Mouse (Mus musculus) neural tube, embryonic 12.5 days (tissue): ENCODE results near the gene Nrf1. TPM values are rescaled to one million over a fixed set of nuclear protein-coding genes. Genes with fewer than 3 reads are reported as not detected.

Experiments used
- ATAC-seq: fragments of 200-750 bp; cut with Nextera tagmentation; 2 replicates; pipeline ENCODE4 v1.8.0; 2017; ENCODE audit warnings: low read depth, mild to moderate bottlenecking, moderate TSS enrichment, moderate library complexity; ENCODE audit not compliant: low FRiP score
- H3K27ac ChIP-seq: fragments of 300-500 bp; sonication (generic); 2 replicates; pipeline ENCODE4 v1.5.1; 2016
- H3K27me3 ChIP-seq: fragments of 300-500 bp; sonication (generic); replicated peaks from 2 replicates; pipeline ENCODE4 v1.6.1; 2016; ENCODE audit warnings: mild to moderate bottlenecking
- H3K36me3 ChIP-seq: fragments of 300-500 bp; sonication (generic); 2 replicates; pipeline ENCODE4 v1.6.1; 2016; ENCODE audit warnings: mild to moderate bottlenecking
- H3K4me1 ChIP-seq: fragments of 300-500 bp; sonication (generic); 2 replicates; pipeline ENCODE4 v1.6.1; 2016
- H3K4me2 ChIP-seq: fragments of 300-500 bp; sonication (generic); replicated peaks from 2 replicates; pipeline ENCODE4 v1.6.1; 2016; ENCODE audit warnings: mild to moderate bottlenecking
- H3K4me3 ChIP-seq: fragments of 300-500 bp; sonication (generic); 2 replicates; pipeline ENCODE4 v1.5.1; 2016
- H3K9ac ChIP-seq: fragments of 300-500 bp; sonication (generic); 2 replicates; pipeline ENCODE4 v1.6.1; 2016; ENCODE audit warnings: mild to moderate bottlenecking
- H3K9me3 ChIP-seq: fragments of 300-500 bp; sonication (generic); 2 replicates; pipeline ENCODE4 v1.6.1; 2016; ENCODE audit warnings: mild to moderate bottlenecking
- WGBS: fragments of 180-500 bp; shearing (Covaris S2); methylation state at CpG from one replicate; pipeline ENCODE4 v1.1.7; 2016; 5-methylcytosine and 5-hydroxymethylcytosine counted together
- polyA plus RNA-seq: library from polyadenylated mRNA; unstranded; fragments of >200 nt; fragmentation: Nextera tagmentation; extraction: Ambion mirVana; gene quantifications from 2 replicates; pipeline ENCODE4 v1.2.1, GENCODE M21; 2016

Gene Nrf1
- polyA plus RNA-seq, 1 experiment from 2014 or later, result 60.2 TPM

DNA sequence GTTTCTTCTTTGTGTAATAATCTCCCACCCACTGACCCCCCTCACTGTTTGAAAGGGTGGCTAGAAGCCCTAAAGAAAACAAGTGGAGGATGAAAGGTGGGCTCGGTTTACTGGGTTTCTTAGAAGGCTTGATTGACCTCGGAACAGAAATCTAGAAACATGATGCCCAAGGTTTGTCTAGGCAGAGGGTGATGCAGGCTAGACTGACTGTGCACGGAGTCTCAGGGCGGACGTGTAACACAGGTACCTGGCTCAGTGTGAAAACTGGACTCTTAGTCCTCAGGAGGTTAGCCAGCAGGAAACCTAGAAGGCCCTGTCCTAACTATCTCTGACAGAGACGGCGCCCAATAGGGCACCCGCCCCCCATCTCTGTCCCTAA is 124.6 kb downstream of the Nrf1 start:
- WGBS, result 14% methylated on average over 8 of the region's 8 CpGs
- no peak overlapping the region for H3K27ac ChIP-seq
- H3K9ac ChIP-seq, result 0 out of 2 replicates have a peak overlapping the region, but pooled peaks have one; percentile 45
- no peaks in the 10 kb centered on the region for H3K9me3 ChIP-seq
- peaks cover 95% of the 10 kb centered on the region for H3K27me3 ChIP-seq
- H3K4me2 ChIP-seq, result peak overlapping the region; percentile 46; the same call in 1 of the 2 replicates
- ATAC-seq, result no peak
- H3K4me1 ChIP-seq, result peaks cover 36% of the 10 kb centered on the region
- no peaks in the 10 kb centered on the region for H3K36me3 ChIP-seq
- peak overlapping the region; percentile 33 for H3K4me3 ChIP-seq

DNA sequence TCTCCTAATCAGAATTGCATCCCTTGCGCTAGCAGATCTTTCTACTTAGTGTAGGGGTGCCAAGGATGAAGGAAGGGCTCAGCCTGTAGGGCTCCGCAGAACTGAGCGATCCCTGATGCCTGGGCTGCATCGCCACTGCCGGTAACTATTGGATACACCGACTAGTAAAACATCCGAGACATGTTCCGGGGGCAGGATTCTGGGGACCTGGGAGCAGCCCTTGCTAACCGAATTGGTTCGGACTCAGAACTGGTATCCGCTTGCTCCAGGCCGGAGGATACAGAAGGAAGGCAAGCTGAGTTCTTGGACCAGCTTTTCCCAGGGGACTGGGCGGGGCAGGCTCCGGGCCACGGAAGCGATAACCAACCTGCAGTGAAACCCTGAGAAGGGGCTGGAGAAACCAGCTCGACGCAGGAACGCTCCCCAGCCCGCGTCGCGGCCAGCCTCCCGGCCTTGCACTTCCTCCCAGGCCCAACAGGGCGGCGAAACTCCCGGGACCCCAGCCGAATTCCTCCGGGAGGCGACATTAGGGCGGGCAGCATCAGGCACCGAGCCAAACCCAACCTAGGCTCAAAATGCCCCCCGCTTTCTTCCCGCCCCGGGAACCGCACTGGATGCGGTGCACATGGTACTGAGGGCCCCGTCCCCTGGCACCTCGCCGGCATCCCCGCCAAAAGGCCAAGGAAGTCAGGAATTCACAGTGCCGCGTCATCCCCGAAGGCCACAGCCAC is 125.2 kb downstream of the Nrf1 start:
- Histone ChIP-seq H3K4me1 (peaks cover 36% of the 10 kb centered on the region), H3K9me3 (no peaks in the 10 kb centered on the region), H3K36me3 (no peaks in the 10 kb centered on the region), H3K9ac (peak overlapping the region; percentile 45; the same call in 1 of the 2 replicates), H3K27me3 (peaks cover 94% of the 10 kb centered on the region), H3K27ac (no peak overlapping the region), H3K4me2 (peak overlapping the region; percentile 46), H3K4me3 (peak overlapping the region; percentile 33)
- 1% methylated on average over 44 of the region's 44 CpGs for WGBS
- ATAC-seq, result no peak

GRCm38 (mm10) chr6:30173551-30174460 is 126.0 kb downstream of the Nrf1 start:
- Histone ChIP-seq H3K4me1 (peaks cover 36% of the 10 kb centered on the region), H3K27ac (no peak overlapping the region)

GRCm38 (mm10) chr6:30174461-30175224 is 126.9 kb downstream of the Nrf1 start:
- H3K9me3 ChIP-seq, result no peaks in the 10 kb centered on the region
- 0 out of 2 replicates have a peak, but pooled peaks have one; percentile 6 for ATAC-seq
- H3K4me3 ChIP-seq, result peak overlapping the region; percentile 33
- 0 out of 2 replicates have a peak overlapping the region, but pooled peaks have one; percentile 29 for H3K9ac ChIP-seq
- 1% methylated on average over 33 of the region's 33 CpGs for WGBS
- H3K27ac ChIP-seq, result no peak overlapping the region
- H3K36me3 ChIP-seq, result no peaks in the 10 kb centered on the region
- H3K27me3 ChIP-seq, result peaks cover 97% of the 10 kb centered on the region
- peaks cover 36% of the 10 kb centered on the region for H3K4me1 ChIP-seq
- H3K4me2 ChIP-seq, result peak overlapping the region; percentile 46

More at GRCm38 (mm10) chr6:30173551-30174460, 126.0 kb downstream of the Nrf1 start:
- Histone ChIP-seq H3K4me3 (peak overlapping the region; percentile 33), H3K9ac (peak overlapping the region; percentile 45; the same call in 1 of the 2 replicates), H3K36me3 (no peaks in the 10 kb centered on the region), H3K27me3 (peaks cover 97% of the 10 kb centered on the region), H3K9me3 (no peaks in the 10 kb centered on the region), H3K4me2 (peak overlapping the region; percentile 46)
- 0 out of 2 replicates have a peak, but pooled peaks have one; percentile 10 for ATAC-seq
- WGBS, result under 1% methylated on average over 80 of the region's 80 CpGs

GRCm38 (mm10) chr6:30175225-30175917 is 127.6 kb downstream of the Nrf1 start:
- peak overlapping the region; percentile 29 for H3K9ac ChIP-seq

DNA sequence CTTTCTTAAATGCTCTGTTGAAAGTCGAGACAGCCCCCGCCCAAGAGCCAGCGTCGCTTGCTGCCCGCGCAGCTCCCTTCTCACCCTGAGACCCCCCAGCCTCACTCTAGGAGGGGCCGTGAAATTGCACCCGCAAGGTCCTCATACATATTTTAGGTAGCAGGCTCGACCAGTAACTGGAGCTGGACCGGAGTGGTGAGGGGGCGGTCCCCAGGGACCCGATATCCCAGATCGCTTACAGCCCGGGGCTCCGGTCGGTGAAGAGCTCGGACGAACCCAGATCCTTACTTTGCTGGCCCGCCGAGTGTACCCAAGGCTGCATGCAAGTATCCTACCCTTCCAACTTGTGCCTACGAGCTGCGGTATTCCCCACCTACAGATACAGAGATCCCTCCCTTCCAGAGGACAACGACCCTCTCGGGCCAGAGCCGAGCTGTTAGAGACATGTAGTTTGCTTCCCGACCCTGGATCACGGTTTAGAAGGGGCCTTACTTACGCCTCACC is 128.2 kb downstream of the Nrf1 start:
- Histone ChIP-seq H3K27ac (no peak overlapping the region), H3K9me3 (no peaks in the 10 kb centered on the region), H3K27me3 (peaks cover 97% of the 10 kb centered on the region), H3K4me3 (peak overlapping the region; percentile 27), H3K4me1 (peaks cover 36% of the 10 kb centered on the region), H3K36me3 (no peaks in the 10 kb centered on the region), H3K4me2 (peak overlapping the region; percentile 46), H3K9ac (peak overlapping the region; percentile 29; the same call in 1 of the 2 replicates)
- under 1% methylated on average over 28 of the region's 28 CpGs for WGBS
- ATAC-seq, result no peak

More at GRCm38 (mm10) chr6:30175225-30175917, 127.6 kb downstream of the Nrf1 start:
- no peaks in the 10 kb centered on the region for H3K36me3 ChIP-seq
- no peak for ATAC-seq
- 1% methylated on average over 45 of the region's 45 CpGs for WGBS
- H3K4me3 ChIP-seq, result peak overlapping the region; percentile 27
- H3K27ac ChIP-seq, result 0 out of 2 replicates have a peak overlapping the region, but pooled peaks have one; percentile 20
- H3K4me2 ChIP-seq, result peak overlapping the region; percentile 46
- no peaks in the 10 kb centered on the region for H3K9me3 ChIP-seq
- H3K4me1 ChIP-seq, result peaks cover 36% of the 10 kb centered on the region
- peaks cover 97% of the 10 kb centered on the region for H3K27me3 ChIP-seq

DNA sequence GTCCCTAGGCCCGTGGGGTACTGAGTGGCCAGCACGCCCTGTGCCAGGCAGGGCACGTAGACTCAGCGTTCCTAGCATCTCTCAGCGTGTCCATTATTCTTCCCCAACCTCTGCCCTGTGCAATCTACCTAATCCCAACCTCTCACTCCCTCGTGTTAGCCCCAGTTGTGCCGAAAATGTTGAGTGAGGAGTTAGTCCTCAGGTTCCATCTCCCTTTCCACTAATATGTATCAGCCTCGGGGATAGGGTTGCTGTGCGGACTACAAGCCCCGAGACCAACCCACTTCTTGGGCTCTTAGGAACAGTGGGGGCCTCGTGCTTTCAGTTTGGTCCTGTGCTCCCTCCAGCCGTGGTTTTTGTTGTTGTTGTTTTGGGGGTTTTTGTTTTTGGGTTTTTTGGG is 128.7 kb downstream of the Nrf1 start:
- no peak overlapping the region for H3K27ac ChIP-seq
- H3K9me3 ChIP-seq, result no peaks in the 10 kb centered on the region
- H3K36me3 ChIP-seq, result no peaks in the 10 kb centered on the region
- 2% methylated on average over 12 of the region's 12 CpGs for WGBS
- H3K9ac ChIP-seq, result no peak overlapping the region
- 0 out of 2 replicates have a peak overlapping the region, but pooled peaks have one; percentile 11 for H3K4me3 ChIP-seq
- peaks cover 97% of the 10 kb centered on the region for H3K27me3 ChIP-seq
- no peak for ATAC-seq
- H3K4me1 ChIP-seq, result peaks cover 36% of the 10 kb centered on the region
- peak overlapping the region; percentile 46 for H3K4me2 ChIP-seq

DNA sequence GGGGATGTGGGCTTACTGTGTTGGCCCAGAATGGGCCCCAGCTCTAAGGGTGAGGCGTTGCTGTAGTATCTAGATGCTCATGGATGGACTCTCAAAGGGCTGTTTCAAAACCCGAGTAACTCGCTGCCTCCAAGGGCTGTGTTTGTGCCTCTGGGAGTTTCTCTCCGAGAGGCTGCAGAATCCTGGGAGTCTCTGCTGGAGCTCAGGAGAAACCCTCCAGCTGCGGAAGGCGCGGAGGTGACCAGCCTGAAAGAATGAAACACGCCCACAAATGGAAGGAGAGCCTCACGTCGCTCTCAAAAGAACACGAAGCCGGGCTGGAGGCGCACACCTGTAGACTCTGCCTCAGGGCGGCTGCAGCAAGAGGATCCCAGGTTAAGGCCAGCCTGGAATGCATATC is 129.5 kb downstream of the Nrf1 start:
- Histone ChIP-seq H3K36me3 (no peaks in the 10 kb centered on the region), H3K4me3 (no peak overlapping the region), H3K9me3 (no peaks in the 10 kb centered on the region), H3K27ac (no peak overlapping the region), H3K27me3 (peaks cover 90% of the 10 kb centered on the region), H3K4me1 (peaks cover 36% of the 10 kb centered on the region), H3K9ac (no peak overlapping the region), H3K4me2 (no peak overlapping the region)
- WGBS, result 2% methylated on average over 14 of the region's 14 CpGs
- no peak for ATAC-seq

DNA sequence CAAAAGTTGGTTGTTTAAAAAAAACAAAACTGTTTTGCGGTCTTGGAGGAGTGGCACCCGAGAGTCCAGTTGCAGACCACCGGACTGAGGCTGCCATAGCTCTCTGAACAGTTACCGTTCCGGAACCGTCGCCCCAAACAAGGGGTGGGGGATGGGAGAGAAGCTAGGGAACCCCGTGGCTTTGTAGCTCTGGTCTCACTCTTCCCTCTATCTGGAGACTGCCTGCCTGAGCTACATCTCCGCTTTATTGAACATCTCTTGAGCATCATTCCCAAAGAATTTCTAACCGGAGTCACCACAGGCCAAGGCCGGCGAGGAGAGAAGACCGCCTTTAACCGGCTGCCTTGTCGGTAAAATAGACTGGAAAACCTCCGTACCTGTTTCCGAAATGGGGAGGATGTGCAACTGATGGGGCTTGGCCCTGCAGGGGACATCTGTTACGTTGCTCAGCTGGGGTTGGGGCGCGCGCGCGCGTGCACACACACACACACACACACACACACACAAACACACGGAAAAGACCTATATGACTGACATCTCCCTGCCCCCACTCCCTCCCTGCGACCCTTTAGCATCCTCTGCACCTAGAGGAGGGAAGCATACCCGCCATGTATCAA is 130.3 kb downstream of the Nrf1 start:
- peaks cover 33% of the 10 kb centered on the region for H3K4me1 ChIP-seq

DNA sequence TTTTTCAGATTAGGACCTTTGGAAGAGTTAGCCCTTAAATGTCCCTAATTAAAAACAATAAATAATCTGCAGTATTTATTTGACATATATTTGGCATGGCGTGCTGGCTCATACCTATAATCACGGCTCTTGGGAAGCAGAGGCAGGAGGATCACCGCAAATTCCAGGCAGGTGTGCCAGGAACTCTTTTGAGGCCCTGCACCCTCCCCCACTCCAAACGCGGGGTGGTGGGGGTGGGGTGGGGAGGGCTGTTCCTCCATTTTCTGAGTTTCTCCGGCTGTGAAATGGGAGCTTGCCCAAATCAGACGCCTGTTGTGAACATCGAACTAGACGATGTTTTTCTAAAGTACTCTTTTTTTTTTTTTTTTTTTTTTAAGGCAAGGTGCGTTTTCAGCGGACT is 131.3 kb downstream of the Nrf1 start:
- 19% methylated on average over 11 of the region's 11 CpGs for WGBS
- no peak overlapping the region for H3K4me3 ChIP-seq
- H3K9ac ChIP-seq, result no peak overlapping the region
- no peaks in the 10 kb centered on the region for H3K36me3 ChIP-seq
- no peak for ATAC-seq
- H3K4me2 ChIP-seq, result no peak overlapping the region
- H3K4me1 ChIP-seq, result peaks cover 24% of the 10 kb centered on the region
- H3K27ac ChIP-seq, result no peak overlapping the region
- peaks cover 73% of the 10 kb centered on the region for H3K27me3 ChIP-seq
- no peaks in the 10 kb centered on the region for H3K9me3 ChIP-seq

More for the DNA sequence above, 130.3 kb downstream of the Nrf1 start:
- Histone ChIP-seq H3K36me3 (no peaks in the 10 kb centered on the region), H3K4me3 (no peak overlapping the region; the same call in 1 of the 2 replicates), H3K27me3 (peaks cover 82% of the 10 kb centered on the region), H3K4me2 (no peak overlapping the region; the same call in 1 of the 2 replicates), H3K9me3 (no peaks in the 10 kb centered on the region), H3K27ac (no peak overlapping the region), H3K9ac (no peak overlapping the region)
- ATAC-seq, result no peak
- WGBS, result 1% methylated on average over 27 of the region's 27 CpGs
